Mouse (Mus musculus) lung, adult 2 months (tissue): ENCODE data around the gene Magi1.

Experiments
- CTCF ChIP-seq: fragments of 200-500 bp; IDR thresholded peaks from 2 replicates; pipeline ENCODE4 v1.5.1; 2011; ENCODE audit warnings: mild to moderate bottlenecking, low read length, control low read depth; ENCODE audit not compliant: insufficient read depth
- POLR2A ChIP-seq: fragments of 200-500 bp; IDR thresholded peaks from 2 replicates; pipeline ENCODE4 v1.6.1; 2011; ENCODE audit warnings: low read depth, mild to moderate bottlenecking, control low read depth, low read length, borderline replicate concordance; ENCODE audit errors: extremely low read depth

DNA sequence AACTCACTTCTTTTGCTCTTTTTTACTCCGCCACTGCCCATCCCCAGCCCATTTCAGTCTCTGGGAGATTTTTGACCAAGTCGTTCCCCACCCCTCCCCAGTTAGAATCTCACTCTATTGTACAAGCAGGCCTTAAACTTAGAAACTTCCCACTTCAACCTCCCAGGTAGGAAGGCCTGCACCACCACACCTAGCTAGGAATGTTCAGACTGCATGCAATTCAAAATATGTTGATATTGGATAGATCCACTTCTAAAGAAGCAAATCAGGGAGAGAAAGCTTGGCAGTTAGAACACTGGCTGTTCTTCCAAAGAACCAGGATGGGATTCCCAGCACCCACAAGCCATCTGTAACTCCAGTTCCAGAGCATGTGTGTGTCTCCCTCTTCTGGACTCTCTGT lies 81.8 kb downstream of the Magi1 start:
- no peak for TF ChIP-seq POLR2A
- TF ChIP-seq CTCF = no peak
